Mouse (Mus musculus): ENCODE measurements around the gene Pbx2.
A peak's percentile ranks its signal among the peaks of the same experiment; 100 is the strongest.

Gene Pbx2

GRCm38 (mm10) chr17:34629796-34630603 is 38.9 kb downstream of the Pbx2 start:
- no peak for DNase-seq (ENCODE audit: low spot score)

- DNase-seq (ENCODE audit: low spot score): no peak
These were observed 39.8 kb downstream of the Pbx2 start for GRCm38 (mm10) chr17:34630761-34631301.

GRCm38 (mm10) chr17:34631647-34632046 is 40.6 kb downstream of the Pbx2 start:
- DNase-seq (ENCODE audit: low spot score): no peak

GRCm38 (mm10) chr17:34632261-34632691 is 41.2 kb downstream of the Pbx2 start:
- no peak for DNase-seq (ENCODE audit: low spot score)

- no peak for DNase-seq (ENCODE audit: low spot score)
These were observed 44.6 kb downstream of the Pbx2 start for GRCm38 (mm10) chr17:34635671-34636070.

GRCm38 (mm10) chr17:34637459-34637858 is 46.4 kb downstream of the Pbx2 start:
- DNase-seq (ENCODE audit: low spot score): no peak

- no peak for DNase-seq (ENCODE audit: low spot score)
These were observed 48.6 kb downstream of the Pbx2 start for GRCm38 (mm10) chr17:34639461-34640255.

GRCm38 (mm10) chr17:34640778-34641601 is 49.9 kb downstream of the Pbx2 start:
- DNase-seq (ENCODE audit: low spot score): no peak

- DNase-seq (ENCODE audit: low spot score): no peak
These were observed 50.9 kb downstream of the Pbx2 start for GRCm38 (mm10) chr17:34641945-34642344.

- no peak for DNase-seq (ENCODE audit: low spot score)
These were observed 52.3 kb downstream of the Pbx2 start for GRCm38 (mm10) chr17:34643379-34643778.

GRCm38 (mm10) chr17:34643944-34644343 is 52.9 kb downstream of the Pbx2 start:
- no peak for DNase-seq (ENCODE audit: low spot score)

GRCm38 (mm10) chr17:34644608-34645007 is 53.5 kb downstream of the Pbx2 start, which contains the start of gene Fkbpl:
TSS of gene Fkbpl (plus strand) at chr17:34644764.
- peak; percentile 98 for DNase-seq (ENCODE audit: low spot score)

GRCm38 (mm10) chr17:34645256-34645829 is 54.3 kb downstream of the Pbx2 start:
- DNase-seq (ENCODE audit: low spot score): no peak

- DNase-seq (ENCODE audit: low spot score): no peak
These were observed 54.9 kb downstream of the Pbx2 start for GRCm38 (mm10) chr17:34645831-34646511.
